Mouse (Mus musculus) adrenal gland, postnatal 36 days (tissue): ENCODE measurements at regions not wholly inside any gene's neighbourhood (a gene's known extent, or its start where the extent isn't known, plus 50 kb on each side); places are given as distances from the start of the nearest gene placed in this dataset.

ENCODE experiments used
- DNase-seq, 2 experiments: peaks; one replicate each; pipeline ENCODE4 v3.0.0; 2021; ENCODE audit warnings: mixed read lengths in 1 of 2

DNA sequence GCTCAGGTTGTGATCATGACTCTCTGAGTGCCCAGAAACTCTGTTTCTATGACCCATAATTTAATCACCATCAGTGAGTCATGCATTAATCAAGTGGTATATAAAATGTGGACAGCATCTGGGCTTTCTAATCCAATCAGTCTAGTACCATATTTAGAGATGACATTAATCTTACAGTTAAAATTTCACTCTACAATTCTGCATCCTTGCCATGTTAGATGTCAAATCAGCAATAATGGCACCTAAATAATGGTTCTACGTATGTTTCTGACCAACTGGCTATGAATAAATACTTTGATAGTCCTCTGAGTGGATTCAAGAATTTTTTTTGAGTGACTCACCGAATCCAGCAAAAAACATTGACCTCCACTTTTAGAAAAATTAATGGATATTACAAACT, 383.0 kb upstream of the Gm12666 start:
- no peak for DNase-seq

DNA sequence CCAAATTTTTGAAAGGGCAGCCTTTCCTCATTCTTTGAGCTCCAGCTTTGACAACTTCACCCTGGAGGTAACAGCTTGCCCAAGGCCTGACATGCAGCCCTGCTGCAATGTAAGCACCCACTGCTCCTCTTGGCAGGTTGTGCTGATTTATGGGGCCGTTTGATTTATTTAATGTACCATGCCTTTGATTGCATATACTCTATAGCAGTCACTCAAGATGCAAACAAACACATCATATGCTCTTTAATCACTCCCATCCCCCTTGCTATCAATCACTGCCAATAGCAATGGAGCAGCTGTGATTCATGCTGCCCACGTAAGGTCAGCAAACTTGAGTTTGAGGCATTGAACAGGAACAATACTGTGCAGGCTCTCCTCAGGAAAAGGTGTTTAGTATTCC, 373.8 kb upstream of the Gm12666 start:
- peak in 1 of 2 experiments; percentile 2 for DNase-seq

DNA sequence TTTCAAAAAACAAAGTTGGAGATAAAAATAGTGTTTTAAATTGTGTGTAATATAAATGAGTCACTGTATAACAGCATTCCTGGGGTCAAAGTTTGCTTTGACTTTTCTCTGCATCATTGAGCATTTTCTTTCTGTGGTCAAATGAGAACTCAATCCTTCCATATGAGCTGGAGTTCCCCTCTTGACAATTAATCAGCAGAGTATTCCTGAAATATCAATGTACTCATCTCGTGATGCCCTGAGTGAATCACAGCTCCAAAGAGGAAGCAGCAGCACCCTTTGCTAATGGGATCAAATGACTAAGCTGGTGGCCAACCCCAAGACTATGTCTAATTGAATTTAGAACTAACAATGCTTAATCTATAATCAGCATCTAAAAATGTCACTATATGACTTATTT, 363.6 kb upstream of the Gm12666 start:
- no peak for DNase-seq

DNA sequence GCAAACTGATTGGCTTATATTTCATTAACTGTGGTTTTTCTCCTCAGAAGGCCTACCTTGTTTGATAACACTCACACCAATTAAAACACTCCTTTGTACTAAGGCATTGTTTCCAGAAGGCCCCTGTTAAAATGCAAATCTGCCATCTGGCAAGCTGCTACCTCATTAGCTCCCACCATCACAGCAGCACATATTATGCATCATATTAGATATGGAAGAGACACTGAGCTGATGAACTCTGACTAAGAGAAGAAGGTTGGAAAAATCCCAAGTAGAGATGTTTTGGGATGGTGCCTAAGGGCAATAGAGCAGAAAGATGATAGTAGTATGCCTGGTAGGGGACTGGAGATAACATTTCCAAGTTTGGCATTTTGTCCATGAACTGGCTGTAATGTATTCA, 350.5 kb upstream of the Gm12666 start:
- DNase-seq = no peak

DNA sequence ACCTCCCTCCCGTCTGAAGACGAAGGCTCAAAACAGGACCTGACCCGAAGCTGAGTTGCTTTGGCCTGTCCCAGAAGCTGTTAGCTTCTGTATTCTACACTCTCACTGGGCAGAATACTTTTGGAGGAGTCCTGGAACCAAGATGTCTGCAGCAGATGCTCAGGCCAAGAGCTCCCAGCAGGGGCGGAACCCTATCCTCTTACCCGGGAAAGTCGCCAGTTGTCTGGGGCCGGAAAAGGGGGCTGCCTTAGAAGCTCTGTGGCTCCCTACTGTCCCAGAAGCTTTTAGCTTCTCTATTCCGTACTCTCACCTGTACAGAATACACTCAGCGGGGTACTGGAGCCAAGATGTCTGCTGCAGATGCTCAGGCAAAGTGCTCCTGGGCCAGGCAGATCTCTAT, 346.7 kb upstream of the Gm12666 start:
- DNase-seq = no peak

DNA sequence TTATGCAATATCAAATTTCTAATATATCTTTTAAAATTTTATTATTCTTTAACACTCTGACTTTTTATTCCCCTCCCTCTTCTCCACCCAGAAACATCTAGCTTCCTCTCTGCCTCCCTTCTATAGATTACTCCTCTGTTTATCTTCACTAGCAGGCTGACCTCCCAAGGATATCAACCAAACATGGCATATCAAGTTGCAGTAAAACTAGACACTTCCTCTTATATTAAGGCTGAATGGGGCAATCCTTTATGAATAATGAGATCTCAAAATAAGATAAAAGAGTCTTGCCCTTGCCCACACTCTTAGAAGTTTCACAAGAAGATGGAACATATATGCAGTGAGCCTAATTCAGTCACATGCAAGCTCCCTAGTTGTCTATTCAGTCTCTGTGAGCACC, 310.5 kb upstream of the Gm12666 start:
- no peak for DNase-seq

DNA sequence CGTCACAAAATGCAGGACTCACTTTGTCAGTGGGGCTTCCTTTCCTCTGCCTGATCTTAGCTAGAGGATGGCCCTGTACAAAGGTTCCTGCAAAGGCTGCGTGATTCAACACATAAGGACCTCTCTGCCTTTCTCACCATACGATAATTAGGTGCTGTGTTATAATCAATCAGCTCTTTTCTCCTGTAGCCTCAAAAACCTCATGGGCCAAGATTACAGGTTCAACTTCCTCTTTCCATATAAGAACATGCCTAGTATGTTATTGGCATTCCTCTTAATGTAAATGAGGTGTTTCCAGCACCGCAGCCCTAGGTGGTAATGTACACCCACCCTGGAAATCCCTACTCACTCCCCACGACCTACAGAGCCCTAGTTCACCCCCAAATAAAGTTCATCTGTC, 308.6 kb upstream of the Gm12666 start:
- no peak for DNase-seq

DNA sequence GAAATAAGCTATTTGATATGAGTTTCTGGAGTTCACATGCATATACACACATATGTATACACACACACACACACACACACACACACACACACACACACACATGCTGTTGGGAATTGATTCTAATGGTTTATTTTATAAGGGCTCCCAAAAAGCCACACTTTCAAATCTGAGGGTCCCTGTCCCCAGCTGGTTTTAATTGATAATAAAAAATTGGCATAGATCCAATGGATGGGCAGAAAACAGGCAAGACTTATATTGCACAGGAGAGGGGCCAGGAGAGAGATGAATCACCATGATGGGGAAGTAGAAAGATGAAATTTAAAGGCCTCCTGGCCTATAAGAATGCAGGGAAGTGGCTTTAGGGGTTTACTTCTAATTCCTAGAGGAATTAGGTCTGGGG, 295.1 kb upstream of the Gm12666 start:
- DNase-seq = no peak

DNA sequence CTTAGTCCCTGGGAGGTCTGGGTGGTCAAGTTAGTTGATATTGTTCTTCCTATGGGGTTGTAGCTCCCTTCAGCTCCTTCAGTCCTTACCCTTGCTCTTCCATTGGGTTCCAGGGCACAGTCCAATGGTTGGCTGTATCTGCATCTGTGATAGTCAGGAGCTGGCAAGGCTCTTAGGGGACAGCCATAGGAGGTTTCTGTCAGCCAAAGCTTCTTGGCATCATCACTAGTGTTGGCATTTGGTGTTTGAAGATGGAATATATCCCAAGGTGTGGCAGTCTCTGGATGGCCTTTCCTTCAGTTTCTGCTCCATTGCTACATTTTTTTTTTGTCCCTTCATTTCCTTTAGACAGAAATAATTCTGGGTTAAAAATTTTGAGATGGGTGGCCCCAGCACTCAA, 266.6 kb upstream of the Gm12666 start:
- no peak for DNase-seq
